Mouse (Mus musculus) neutrophil, adult 5-6 weeks (primary cell): ENCODE results near the gene L3mbtl4. TPM values are rescaled to one million over a fixed set of nuclear protein-coding genes. Genes with fewer than 3 reads are reported as not detected.

Source experiments
- ATAC-seq: fragments of 151-379, 151-347 bp; 2 replicates; pipeline ENCODE4 v1.8.0; 2017; ENCODE audit warnings: mild to moderate bottlenecking, moderate TSS enrichment; ENCODE audit not compliant: insufficient number of reproducible peaks, poor library complexity, low FRiP score, severe bottlenecking; ENCODE audit errors: extremely low read depth
- total RNA-seq: library from RNA; stranded (forward); fragments of 200-1000 nt; gene quantifications from 2 replicates; pipeline ENCODE4 v1.2.3, GENCODE M21; 2017

The L3mbtl4 gene
- total RNA-seq = not detected in 2 replicates

DNA sequence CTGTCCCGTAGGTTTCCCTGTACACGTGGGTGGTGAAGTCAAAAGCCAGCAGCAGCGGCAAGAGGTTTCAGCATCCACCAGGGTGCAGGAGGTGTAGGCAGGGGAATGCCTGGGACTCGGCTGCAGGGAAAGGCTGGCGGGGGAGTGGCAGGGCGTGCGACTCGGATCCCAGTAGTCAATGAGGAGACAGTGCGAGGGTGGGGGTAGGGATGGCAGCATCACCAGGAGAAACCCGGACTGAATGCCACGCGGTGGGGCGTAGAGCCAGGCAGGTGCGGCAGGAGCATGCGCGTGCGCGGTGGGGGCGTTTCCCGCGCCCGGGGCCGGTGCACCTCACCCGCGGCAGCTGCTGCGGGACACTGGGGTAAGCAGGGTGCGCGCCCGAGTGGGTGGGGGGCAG, at the start of gene L3mbtl4:
L3mbtl4 (plus strand) TSS at position 271 of the 400 bp plus-strand sequence.
- ATAC-seq = no peak

DNA sequence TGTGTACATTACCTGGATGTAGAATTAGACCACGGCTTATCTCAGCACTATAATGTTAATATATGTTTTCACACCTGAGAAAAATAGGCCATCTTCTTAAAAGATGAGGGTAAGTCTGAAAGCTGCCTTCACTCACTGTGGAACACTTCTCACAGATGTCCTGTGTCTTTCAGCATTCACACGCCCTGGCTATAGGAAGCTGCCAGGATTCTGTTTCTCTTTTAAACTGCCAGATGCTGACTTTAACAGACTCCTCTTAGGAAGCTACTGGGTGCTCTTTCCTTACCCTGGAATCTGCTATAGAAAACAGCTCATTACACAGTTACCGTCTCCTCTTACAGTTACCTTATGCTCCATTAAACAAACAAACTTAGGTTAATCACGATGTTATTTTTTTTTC, 43.1 kb upstream of the L3mbtl4 start:
- no peak for ATAC-seq

DNA sequence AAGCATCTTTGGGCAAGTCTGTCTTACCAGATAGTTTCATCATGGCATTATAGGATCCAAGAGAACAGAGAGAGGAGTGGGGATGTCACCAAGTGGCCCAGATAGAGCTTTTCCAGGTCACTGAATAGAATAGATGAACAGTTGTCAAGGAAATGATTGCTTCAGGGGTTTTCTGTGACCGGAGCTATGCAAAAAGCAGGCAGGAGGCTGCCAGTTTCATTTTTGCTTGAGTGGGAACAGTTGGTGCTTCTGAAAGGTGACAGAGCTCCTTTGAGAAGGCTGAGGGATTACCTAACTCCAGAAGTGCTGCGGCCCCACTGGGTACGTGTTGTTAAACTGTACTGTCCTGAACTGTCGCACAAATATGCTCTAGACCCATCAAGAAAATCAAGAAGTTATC, 38.2 kb upstream of the L3mbtl4 start:
- no peak for ATAC-seq

DNA sequence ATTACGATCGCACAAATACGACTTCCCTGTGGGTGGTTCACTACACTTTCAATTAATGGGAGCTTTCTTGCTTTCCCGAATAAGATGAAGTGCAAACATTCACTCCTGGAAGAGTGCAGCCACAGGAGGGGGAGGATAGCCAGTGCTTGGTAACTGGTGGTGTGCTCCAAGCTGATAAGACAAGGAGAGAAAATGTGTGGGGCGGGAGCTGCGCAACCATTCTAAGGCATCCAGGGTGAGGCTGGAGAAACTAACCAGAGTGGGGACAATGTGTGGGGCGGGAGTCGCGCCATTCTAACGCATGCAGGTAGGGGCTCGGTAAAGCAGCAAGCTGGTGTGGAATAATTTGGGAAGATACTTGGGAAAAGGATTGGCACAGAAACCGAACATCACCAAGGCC, 36.6 kb upstream of the L3mbtl4 start:
- ATAC-seq = no peak

DNA sequence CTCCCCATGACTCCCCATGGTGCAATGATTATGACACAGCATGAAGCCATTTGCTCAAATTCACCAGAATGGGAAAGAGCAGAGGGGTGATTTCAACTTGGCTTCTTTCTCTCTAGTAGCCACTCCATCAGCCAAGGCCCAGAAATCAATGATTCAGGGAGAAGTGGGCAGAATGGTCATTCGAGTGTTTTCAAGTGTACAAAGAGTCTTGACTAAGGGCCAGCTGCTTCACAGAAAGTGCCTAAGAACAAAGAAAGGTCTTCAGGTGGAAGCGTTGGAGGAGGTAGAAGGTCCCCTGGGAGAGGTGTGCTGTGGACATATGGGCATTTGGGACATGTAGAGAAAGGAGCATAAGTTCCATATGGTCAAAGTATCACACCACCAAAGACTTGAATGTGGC, 33.4 kb upstream of the L3mbtl4 start:
- no peak for ATAC-seq

DNA sequence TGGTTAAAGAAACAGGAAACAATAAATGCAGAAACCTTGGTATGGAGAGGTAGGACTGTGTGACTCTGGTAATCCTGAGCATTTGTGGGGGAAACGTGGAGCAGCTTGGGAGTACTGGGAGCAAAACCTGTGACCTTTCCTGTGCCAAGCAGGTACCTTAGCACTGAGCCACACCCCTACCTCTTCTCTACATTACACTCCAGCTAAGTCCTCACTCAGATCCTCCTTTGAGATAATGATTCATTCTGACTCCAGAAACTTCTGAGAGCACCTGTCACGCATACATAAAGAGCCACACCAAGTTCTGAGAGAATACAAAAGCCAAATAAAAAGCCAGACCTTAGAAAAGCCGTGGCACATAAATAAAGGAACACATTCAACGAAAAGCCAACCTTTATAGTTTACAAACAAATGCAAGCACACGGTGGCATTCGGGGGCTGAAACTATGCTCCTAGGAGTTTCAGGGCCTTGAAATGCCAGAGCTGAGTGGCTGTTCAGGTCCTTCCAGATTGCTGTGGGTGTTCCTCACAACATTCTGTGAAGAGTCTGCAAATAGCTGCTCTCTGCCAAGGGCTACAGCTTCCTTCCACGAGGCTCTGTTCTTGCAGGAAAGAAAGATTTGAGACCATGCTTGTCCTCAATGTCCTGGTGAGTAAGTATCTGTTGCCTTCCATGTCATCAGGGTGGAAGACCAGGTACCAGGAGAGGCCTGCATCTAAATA, 8.6 kb upstream of the L3mbtl4 start:
- ATAC-seq = no peak

DNA sequence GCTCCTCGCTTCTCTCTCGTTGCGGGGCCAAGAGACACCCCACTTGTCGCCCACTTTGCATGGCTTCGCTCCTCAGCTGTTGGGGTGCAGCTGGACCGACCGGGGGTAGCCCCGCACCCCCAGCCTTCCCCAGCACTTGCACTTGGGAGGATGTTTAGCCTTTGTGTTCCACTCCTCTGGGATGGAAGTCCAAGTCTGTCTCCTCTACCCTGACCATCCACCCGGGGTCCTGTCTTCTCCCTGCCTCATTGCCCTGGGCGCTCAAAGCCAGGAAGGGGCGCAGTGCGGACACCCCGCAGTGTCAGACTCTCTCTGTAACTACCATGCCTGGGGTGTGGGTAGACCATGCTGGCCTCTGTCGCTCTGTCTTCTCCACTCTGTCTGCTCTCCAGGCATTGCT, 357 bp downstream of the L3mbtl4 start:
- no peak for ATAC-seq

DNA sequence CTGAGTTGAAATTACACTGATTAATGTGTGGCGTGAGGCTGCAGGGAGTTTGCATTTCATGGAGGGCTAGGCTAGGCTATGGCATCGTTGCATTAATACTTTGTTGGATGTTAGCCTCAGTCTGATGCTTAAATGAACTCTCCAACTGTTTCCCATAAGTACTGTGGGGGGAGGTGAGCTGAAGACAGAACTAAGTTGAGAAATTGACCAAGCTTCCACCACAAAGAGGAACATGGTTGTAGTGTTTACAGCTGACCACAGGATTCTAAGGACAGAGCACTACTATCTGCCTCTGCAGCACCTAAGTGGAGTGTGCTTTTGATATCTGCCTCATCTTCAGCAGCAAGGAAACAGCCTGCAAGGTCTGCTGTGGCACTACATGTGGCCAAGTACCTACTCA, 1.5 kb downstream of the L3mbtl4 start:
- no peak for ATAC-seq

DNA sequence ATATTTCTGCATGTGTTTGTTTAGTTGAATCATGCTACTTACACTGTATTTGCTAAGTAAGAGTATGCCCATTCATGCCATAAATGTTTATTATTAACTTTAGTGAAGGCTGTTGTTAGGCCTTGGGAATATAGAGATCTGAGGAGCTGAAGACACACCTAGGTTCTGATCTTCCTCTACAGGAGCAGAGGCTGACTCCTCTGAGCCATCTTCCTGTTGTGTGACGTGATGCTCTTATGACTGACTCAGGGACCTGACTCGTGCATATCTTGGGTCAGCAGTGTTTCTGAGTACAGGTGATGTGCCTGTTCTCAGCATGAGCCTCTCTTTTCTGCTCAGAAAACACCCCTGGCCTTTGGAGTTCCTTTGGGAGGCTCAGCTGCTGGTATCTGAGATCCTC, 7.3 kb downstream of the L3mbtl4 start:
- ATAC-seq = no peak

DNA sequence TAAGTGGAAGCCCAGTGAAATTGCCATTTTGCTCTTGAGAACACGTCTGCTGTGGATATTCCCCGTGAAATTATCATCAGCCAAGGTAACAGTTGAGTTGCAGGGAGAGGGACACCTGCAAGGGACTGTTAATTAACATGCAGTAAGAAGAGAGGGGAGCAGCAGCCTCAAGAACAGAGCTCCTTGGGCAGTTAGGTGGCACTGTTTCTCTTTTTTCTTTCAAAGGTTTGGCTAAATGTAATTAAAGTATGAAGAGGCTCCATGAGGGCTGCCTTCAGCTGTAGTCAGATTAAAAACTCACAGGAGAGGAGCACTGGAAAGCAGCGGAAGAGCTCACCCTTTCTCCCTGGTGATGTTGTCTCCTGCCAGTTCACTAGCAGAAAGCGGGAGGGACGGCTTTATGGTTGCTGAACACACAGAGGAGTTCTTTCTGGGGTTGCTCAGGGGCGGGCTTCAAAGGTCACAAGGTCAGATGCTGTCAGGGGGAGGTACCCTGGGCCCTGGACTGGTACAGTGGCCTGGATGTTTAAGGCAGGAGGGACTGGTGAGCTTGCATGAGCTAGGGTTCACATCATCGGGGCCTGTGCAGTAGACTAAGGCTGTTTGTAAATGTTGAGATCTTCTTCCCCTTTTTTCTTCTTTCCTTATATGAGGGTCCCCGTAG, 11.7 kb downstream of the L3mbtl4 start:
- ATAC-seq = no peak

DNA sequence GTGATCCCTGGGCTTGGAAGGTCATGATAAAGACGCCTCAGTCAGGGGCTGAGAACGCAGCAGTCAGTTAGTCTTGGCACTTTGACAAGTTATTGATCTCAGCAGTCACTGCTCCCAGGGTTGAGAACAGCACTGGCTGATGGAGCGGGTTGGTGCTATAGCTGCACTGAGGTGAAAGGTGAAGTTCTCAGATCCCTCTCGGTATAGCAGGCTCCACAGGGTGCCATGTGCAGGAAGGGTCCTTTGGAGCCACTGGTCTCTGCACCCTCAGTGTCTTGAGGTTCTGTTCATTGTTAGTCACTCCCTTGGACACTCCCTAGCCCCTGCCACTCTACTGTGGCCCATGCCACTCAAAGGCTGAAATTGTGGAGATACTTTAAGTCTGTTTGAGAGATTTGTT, 14.5 kb downstream of the L3mbtl4 start:
- no peak for ATAC-seq

DNA sequence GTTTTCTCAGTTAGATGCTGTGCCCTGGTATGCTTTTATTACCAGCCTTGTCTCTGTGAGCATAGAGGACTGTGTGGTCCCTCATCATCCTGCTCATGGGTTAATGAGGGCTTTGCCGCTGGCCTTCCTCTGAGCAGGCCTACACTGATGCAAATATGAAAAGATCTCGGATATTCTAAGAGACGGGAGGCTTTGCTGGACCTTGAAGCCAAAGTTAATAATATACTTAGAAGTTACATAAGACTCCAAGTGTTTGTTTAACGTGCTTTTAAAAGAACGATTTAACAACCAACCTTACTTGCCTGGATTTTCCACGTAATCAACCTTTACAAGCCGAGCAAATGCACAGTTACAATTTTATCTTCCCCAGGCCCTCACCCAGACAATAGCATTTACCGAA, 15.1 kb downstream of the L3mbtl4 start:
- ATAC-seq = no peak

DNA sequence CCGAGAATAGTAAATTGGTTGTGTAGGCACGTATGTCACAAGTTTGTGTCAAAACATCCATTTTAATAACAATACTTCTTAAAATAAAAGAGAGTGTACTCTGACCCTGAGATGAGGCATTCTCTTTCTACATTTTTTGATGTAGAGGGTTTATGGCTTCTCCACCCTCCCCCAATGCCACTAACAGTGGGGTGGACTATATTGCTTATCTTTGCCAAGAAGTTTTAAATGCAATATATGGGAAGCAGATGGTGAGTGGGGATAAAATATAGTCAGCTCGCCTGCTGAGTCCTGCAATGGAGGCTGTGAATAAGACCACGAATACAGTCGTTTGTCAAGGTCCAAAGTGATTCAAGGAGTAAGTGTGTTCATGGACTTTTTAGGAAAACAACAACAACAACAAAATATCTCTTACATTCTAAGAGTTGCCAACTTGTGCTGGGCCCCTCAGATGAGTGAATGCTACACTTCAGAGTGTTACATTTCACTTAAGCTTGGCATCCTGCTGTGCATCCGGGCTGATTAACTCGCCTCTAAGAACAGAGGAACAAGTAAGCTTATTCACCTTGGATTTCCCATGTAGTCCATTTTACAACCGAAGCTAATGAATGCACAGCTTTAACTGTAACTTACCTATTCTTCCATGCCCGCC, 18.2 kb downstream of the L3mbtl4 start:
- ATAC-seq = no peak

DNA sequence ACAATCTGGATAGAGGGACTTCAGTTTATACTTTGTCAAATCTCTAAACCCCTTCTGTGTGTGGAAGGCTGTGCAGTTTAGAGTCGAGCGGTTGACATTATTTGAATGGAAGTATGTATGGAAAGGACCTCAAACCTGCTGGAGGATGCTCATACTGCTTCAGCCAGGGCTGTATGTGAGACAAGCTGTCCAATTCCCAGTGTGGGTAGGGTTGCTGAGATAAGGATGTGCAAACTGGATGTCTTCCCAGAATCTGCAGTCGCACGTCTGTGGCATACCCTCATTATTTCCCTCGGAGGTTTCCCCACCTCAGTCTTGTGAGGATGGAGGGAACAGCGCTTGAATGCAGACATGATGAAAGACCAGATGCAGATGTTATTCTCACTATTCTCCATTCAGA, 34.8 kb downstream of the L3mbtl4 start:
- ATAC-seq = no peak

DNA sequence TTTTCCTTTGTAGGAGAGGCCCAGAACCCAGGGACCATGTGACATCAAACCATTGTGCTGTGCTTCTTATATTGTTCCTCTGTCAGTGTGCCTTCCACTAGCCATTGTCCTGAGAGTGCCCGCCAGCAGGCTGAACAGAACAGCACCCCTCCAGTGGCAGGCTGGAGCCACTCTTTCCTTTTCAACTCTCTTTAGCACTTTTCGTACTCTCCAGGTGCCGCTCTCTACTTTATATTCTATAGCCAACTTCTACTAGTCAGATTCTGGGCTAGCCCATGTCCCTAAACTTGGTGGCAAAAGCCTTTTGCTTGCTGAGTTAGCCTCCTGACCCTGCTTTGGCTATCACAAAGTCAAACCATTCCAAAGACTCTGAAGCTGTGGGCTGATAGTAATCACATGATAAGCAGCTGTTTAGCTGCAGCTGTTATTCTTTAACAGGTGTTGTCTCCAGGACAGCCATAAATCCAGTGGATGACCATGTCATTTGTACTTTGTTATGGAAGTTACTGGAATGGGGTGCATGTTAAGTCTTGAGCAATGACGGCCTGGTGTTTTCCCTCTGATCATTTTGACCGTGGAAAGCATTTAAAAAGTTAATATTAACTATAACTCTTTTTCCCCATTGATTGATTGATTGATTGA, 38.8 kb downstream of the L3mbtl4 start:
- no peak for ATAC-seq

DNA sequence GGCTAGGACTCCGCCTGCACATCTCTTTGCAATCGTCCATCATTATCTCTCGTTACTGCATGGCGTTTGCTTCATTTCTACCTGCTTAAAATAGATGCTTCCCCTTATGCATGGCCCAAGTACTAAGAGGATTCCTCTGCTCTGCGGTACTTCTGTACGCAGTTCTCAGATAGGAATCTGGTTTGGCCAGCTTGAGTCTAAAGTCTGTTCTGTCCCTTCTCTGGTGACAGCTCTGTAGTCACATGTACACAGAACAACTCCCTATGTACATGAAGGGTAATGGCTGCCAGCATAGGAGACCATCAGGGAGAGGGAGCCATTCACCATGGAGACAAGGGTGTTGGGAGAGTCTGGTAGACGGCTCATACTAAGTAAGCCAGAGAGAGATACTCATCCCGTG, 47.3 kb downstream of the L3mbtl4 start:
- ATAC-seq = no peak

DNA sequence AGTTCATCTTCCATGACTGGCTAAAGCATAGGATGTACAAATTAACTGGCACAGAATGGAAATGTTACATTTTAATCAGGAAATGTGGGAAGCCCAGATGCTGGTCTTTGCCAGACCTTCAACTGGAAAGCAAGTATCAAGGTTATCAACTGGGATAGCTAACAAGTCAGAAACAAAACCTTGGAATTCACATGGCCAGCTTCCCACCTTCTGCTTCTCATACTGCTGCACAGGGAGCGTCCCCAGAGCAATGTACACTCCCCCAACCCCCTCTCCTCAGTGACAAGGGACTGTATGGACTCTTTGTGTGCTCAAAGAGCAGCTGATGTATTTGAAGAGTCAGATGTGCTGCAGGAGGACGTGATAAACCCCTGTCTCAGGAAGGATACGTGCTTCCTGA, 49.0 kb downstream of the L3mbtl4 start:
- no peak for ATAC-seq

DNA sequence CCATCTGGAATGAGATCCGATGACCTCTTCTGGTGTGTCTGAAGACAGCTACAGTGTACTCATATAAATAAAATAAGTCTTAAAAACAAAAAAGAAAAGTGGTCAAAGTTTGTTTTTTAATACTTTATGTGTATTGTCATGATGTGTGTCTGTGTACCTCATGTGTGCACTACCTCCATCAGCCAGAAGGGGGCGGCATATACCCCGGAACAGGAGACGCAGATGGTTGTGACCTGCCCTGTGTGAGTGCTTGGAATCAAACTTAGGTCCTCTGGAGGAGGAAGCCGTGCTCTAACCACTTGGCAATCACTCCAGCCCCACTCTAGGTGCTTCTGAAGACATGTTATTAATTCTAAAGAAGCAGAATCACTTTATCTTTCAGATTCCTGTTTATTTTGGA, 58.6 kb downstream of the L3mbtl4 start:
- no peak for ATAC-seq

DNA sequence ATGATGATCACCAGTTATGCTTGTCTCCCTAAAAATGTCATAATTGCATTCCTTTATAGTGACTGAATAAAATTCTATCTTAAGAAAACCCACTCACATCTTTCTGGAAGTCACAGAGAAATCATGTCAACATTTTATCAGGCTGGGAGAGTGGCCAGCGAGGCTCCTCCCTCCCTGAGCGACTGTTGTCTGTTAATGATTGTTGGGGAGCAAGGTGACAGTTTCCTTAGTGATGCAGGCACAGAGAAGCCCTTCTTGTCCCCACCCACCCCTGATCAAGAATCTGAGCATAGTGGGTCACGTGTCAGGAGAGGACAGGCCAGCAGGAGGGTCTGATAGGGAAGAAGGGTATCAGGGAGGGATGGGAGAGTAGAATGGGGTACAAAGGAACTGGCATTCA, 59.8 kb downstream of the L3mbtl4 start:
- no peak for ATAC-seq
